Mouse (Mus musculus): ENCODE data around the gene Frmd4a. TPM values are rescaled to one million over a fixed set of nuclear protein-coding genes. Genes with fewer than 3 reads are reported as not detected.

Frmd4a gene
- total and polyA plus RNA-seq, 2 experiments from 2014 or later, result 42.5 to 60.2 TPM

DNA sequence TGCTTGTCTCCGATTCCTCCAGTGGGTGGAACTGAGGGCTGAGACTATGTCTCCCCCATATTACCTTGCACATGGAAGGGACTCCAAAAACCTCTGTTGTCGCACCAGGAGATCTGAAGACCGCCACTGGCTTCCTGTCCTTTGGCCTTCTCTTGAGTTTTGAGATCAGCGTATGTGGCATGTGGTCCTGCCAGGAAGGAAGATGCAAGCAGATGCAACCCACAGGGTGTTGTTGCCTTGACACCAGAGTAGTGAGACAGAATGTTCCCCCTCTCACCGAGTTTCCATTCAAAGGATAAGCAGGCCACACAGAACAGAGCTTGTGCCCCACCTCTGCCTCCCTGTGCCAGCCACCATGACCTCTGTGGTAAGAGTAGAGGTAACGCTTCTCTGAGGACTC, 563.1 kb downstream of the Frmd4a start:
- no peak overlapping the region for H3K4me3 ChIP-seq (ENCODE audit: low read depth, low read length)
- ATAC-seq (ENCODE audit: low FRiP score) (no peak), DNase-seq (ENCODE audit: low spot score) (no peak)
- H3K4me1 ChIP-seq (ENCODE audit: insufficient read depth, low read length), result no peaks in the 10 kb centered on the region
- no peaks in the 10 kb centered on the region for H3K9me3 ChIP-seq (ENCODE audit: low read length)
- no peak overlapping the region for H3K9ac ChIP-seq (replicated peaks; ENCODE audit: low read length, poor library complexity, severe bottlenecking)
- no peak overlapping the region for H3K27ac ChIP-seq (ENCODE audit: low read depth, low read length)
- WGBS, result 77% methylated on average over 6 of the region's 6 CpGs
- H3K36me3 ChIP-seq (ENCODE audit: insufficient read depth, low read length), result peaks cover 11% of the 10 kb centered on the region
- H3K4me2 ChIP-seq (ENCODE audit: low read depth, low read length, poor library complexity, severe bottlenecking), result no peak overlapping the region
- no peak for TF ChIP-seq CTCF (IDR thresholded peaks at IDR 0.05)
- no peaks in the 10 kb centered on the region for H3K27me3 ChIP-seq (ENCODE audit: insufficient read depth, low read length)

DNA sequence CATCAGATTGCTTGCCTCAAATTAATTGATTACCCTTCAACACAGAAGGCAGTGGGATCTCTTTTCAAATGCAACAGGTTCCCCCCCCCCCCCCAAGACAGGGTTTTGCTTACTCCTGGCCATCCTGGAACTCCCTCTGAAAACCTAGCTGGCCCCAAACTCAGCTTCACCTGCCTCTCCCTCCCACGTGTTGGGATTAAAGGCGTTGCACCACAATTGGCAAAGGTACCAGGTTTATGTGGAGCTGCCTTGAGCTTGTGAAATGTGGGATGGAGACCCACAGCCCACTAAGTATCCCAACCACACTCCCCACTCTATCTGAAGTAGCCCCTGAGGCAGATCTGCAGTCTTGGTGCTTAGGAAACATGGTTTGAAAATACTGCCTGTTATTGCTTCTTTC, 565.4 kb downstream of the Frmd4a start:
- WGBS, result 81% methylated on average over 2 of the region's 2 CpGs
- Histone ChIP-seq H3K27me3 (ENCODE audit: insufficient read depth, low read length) (no peaks in the 10 kb centered on the region), H3K9ac (replicated peaks; ENCODE audit: low read length, poor library complexity, severe bottlenecking) (no peak overlapping the region), H3K27ac (ENCODE audit: low read depth, low read length) (no peak overlapping the region), H3K4me2 (ENCODE audit: low read depth, low read length, poor library complexity, severe bottlenecking) (no peak overlapping the region), H3K4me1 (ENCODE audit: insufficient read depth, low read length) (no peaks in the 10 kb centered on the region), H3K4me3 (ENCODE audit: low read depth, low read length) (no peak overlapping the region), H3K9me3 (ENCODE audit: low read length) (no peaks in the 10 kb centered on the region), H3K36me3 (ENCODE audit: insufficient read depth, low read length) (peaks cover 16% of the 10 kb centered on the region)
- DNase-seq (ENCODE audit: low spot score) (no peak), ATAC-seq (ENCODE audit: low FRiP score) (no peak)
- TF ChIP-seq CTCF (IDR thresholded peaks at IDR 0.05), result no peak

DNA sequence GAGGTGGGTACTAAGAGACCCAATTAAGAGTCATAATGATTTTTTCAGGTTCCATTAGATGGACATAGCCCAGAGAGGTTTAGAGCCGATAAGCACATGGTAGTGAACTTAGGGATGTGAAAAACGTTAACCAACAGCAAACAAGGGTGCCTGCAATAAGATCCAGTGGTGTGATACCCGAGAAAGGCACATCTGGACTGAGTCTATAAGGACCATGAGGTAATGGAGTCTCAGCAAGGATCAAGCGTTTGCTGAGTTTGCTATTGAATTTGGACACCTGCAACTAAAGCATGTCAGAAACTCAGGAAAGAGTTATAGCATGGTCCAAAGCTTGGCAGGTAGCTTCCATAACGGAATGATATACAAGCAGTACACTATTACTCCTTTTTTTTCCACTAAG, 566.7 kb downstream of the Frmd4a start:
- Histone ChIP-seq H3K9ac (replicated peaks; ENCODE audit: low read length, poor library complexity, severe bottlenecking) (no peak overlapping the region), H3K27me3 (ENCODE audit: insufficient read depth, low read length) (no peaks in the 10 kb centered on the region), H3K36me3 (ENCODE audit: insufficient read depth, low read length) (peaks cover 19% of the 10 kb centered on the region), H3K9me3 (ENCODE audit: low read length) (no peaks in the 10 kb centered on the region), H3K27ac (ENCODE audit: low read depth, low read length) (no peak overlapping the region), H3K4me1 (ENCODE audit: insufficient read depth, low read length) (no peaks in the 10 kb centered on the region), H3K4me2 (ENCODE audit: low read depth, low read length, poor library complexity, severe bottlenecking) (no peak overlapping the region), H3K4me3 (ENCODE audit: low read depth, low read length) (no peak overlapping the region)
- no peak for ATAC-seq (ENCODE audit: low FRiP score)
- WGBS, result 77% methylated on average over 5 of the region's 5 CpGs
- TF ChIP-seq CTCF (IDR thresholded peaks at IDR 0.05), result no peak
- no peak for DNase-seq (ENCODE audit: low spot score)

DNA sequence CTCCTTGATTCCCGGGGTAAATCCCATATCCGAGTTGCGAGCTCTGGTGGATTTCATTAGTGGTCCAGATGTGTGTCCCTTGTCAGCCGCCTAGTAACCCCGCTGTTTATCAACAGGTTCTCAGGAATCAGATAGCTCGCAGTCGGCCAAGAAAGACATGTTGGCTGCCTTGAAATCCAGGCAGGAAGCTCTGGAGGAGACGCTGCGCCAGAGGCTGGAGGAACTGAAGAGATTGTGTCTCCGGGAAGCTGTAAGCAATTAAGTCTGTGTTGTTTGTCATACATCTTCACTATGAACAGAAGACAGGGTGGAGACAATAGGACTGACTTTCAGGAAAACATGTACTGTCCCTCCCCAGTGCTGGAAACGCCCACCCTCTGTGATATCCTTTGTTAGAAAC, 568.7 kb downstream of the Frmd4a start:
- no peak for TF ChIP-seq CTCF (IDR thresholded peaks at IDR 0.05)
- Histone ChIP-seq H3K27me3 (ENCODE audit: insufficient read depth, low read length) (no peaks in the 10 kb centered on the region), H3K4me1 (ENCODE audit: insufficient read depth, low read length) (no peaks in the 10 kb centered on the region), H3K27ac (ENCODE audit: low read depth, low read length) (no peak overlapping the region), H3K4me3 (ENCODE audit: low read depth, low read length) (no peak overlapping the region), H3K36me3 (ENCODE audit: insufficient read depth, low read length) (peaks cover 20% of the 10 kb centered on the region), H3K9me3 (ENCODE audit: low read length) (no peaks in the 10 kb centered on the region), H3K4me2 (ENCODE audit: low read depth, low read length, poor library complexity, severe bottlenecking) (no peak overlapping the region), H3K9ac (replicated peaks; ENCODE audit: low read length, poor library complexity, severe bottlenecking) (no peak overlapping the region)
- WGBS, result 70% methylated on average over 11 of the region's 11 CpGs
- DNase-seq (ENCODE audit: low spot score) (no peak), ATAC-seq (ENCODE audit: low FRiP score) (no peak)

DNA sequence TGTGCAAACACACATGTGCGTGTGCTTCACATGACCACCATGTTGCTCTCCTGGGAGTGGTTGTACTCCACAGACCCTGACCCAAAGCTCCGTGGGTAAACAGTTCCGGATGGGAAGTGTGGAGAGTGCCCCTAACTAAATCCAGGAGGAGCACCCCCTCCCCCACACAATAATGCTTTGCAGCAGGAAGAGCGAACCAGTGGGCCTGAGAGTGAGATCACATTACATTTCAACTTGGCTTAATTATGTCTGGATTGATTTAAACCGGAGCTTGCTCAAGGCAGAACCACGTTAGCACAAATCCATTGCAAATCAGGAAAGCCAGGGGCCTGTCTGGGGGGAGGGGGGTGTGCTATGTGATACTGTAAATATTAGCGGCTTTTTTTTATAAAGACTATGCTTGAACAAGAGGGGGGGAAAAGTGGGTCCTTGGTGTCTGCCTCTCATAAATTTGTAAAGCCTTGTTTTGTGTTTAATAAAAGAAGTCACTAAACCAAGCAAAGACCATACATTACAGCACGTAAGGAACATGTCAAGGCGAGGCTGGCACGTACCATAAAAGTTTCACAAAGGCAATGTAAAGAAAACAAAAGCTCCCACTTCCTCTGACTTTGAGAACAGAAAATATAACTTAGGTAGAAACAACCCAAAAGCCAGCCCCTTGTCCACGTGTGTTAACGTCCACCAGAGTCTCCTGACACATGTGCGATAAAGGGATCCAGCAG, 570.3 kb downstream of the Frmd4a start:
- no peak overlapping the region for H3K9ac ChIP-seq (replicated peaks; ENCODE audit: low read length, poor library complexity, severe bottlenecking)
- TF ChIP-seq CTCF (IDR thresholded peaks at IDR 0.05), result no peak
- no peak overlapping the region for H3K27ac ChIP-seq (ENCODE audit: low read depth, low read length)
- H3K4me2 ChIP-seq (ENCODE audit: low read depth, low read length, poor library complexity, severe bottlenecking), result no peak overlapping the region
- no peak for DNase-seq (ENCODE audit: low spot score)
- no peaks in the 10 kb centered on the region for H3K4me1 ChIP-seq (ENCODE audit: insufficient read depth, low read length)
- peaks cover 33% of the 10 kb centered on the region for H3K36me3 ChIP-seq (ENCODE audit: insufficient read depth, low read length)
- no peaks in the 10 kb centered on the region for H3K27me3 ChIP-seq (ENCODE audit: insufficient read depth, low read length)
- WGBS, result 67% methylated on average over 13 of the region's 13 CpGs
- no peaks in the 10 kb centered on the region for H3K9me3 ChIP-seq (ENCODE audit: low read length)
- H3K4me3 ChIP-seq (ENCODE audit: low read depth, low read length), result no peak overlapping the region
- no peak for ATAC-seq (ENCODE audit: low FRiP score)

DNA sequence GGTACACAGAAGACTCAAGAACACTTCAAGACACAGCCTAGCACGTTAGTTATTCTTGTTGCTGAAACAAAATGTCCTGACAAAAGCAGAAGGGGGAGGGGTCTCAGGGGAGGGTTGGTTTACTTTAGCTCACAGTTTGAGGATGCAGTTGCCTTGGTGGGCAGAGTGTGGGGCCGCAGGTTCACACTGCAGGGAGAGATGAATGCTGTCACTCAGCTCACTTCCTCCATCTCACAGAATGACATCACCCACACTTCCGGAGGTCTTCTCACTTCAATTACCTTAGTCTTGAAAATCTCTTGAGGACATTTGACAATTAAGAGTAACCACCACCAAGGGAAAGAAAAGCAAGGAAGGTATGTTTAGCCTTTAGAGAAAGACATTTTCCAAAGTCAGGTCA, 574.1 kb downstream of the Frmd4a start:
- no peak overlapping the region for H3K27ac ChIP-seq (ENCODE audit: low read depth, low read length)
- H3K36me3 ChIP-seq (ENCODE audit: insufficient read depth, low read length), result peaks cover 43% of the 10 kb centered on the region
- 83% methylated on average over 3 of the region's 3 CpGs for WGBS
- no peaks in the 10 kb centered on the region for H3K9me3 ChIP-seq (ENCODE audit: low read length)
- no peaks in the 10 kb centered on the region for H3K27me3 ChIP-seq (ENCODE audit: insufficient read depth, low read length)
- ATAC-seq (ENCODE audit: low FRiP score) (no peak), DNase-seq (ENCODE audit: low spot score) (no peak)
- no peak overlapping the region for H3K9ac ChIP-seq (replicated peaks; ENCODE audit: low read length, poor library complexity, severe bottlenecking)
- H3K4me3 ChIP-seq (ENCODE audit: low read depth, low read length), result no peak overlapping the region
- no peak for TF ChIP-seq CTCF (IDR thresholded peaks at IDR 0.05)
- no peak overlapping the region for H3K4me2 ChIP-seq (ENCODE audit: low read depth, low read length, poor library complexity, severe bottlenecking)
- H3K4me1 ChIP-seq (ENCODE audit: insufficient read depth, low read length), result no peaks in the 10 kb centered on the region

Data from midbrain, postnatal 0 days (tissue).